In the genomic region with DNA sequence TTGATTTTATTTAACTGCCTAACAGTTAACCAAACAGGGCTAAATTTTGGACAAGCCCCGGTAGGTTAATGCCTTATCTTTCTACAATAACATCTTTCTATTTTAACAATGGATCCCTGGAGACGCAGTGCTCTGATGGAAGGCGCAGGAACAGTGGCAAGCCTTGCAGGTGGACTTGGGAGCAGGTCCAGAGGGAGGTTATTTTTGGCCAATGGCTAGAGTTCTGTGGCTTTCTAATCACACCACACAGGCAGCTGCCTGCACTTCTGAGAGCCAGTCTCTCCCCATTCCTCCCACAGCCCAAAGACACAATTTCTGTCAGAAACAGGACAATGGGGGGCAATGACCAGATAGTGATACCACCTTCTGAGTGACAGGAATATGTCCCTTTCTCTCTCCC, we compare ENCODE assay signal across 21 mouse cellular contexts. TPM values are rescaled to one million over a fixed set of nuclear protein-coding genes. Genes with fewer than 3 reads are reported as not detected.
DNase-seq lines count a peak whose midpoint lies in the region; ATAC-seq lines count a peak whose summit lies in the region.
"Had no signal": no experiment of that assay in that cellular context is flagged by ENCODE, and none has a peak within 500 bp of the region (broad histone marks: within the 10 kb centered on the region; RNA-seq: fewer than 3 reads in every experiment).

No protein-coding gene starts in this region.

- WGBS in heart, embryonic 10.5 days = 49% methylated on average over 3 of the region's 3 CpGs
- 43% methylated on average over 3 of the region's 3 CpGs for WGBS in heart, embryonic 15.5 days
- 74% methylated on average over 3 of the region's 3 CpGs for WGBS in midbrain, embryonic 14.5 days
- 73% methylated on average over 3 of the region's 3 CpGs for WGBS in liver, embryonic 12.5 days (ENCODE audit: insufficient replicate concordance)

- H3K27ac ChIP-seq in heart, embryonic 10.5 days = 0 out of 2 replicates have a peak overlapping the region, but pooled peaks have one; percentile 47
- H3K27ac ChIP-seq in heart, embryonic 15.5 days = peak overlapping the region; percentile 72
- no peak overlapping the region for H3K27ac ChIP-seq in midbrain, embryonic 14.5 days (replicated peaks; ENCODE audit: low read depth, low read length)
- H3K27ac ChIP-seq in liver, embryonic 12.5 days = no peak overlapping the region
- H3K27ac ChIP-seq: embryonic facial prominence, embryonic 13.5 days; forebrain, embryonic 12.5 days; gastrocnemius, adult 2 months; hindbrain, embryonic 12.5 days had no signal

- DNase-seq in heart, adult 8-10 months (ENCODE audit: low spot score) = peak; percentile 13
- DNase-seq in heart, embryonic 10.5 days (ENCODE audit: low spot score) = no peak
- DNase-seq in heart, postnatal 14 days = peak; percentile 13 to 48
- DNase-seq in frontal cortex, postnatal 10 days (ENCODE audit: low spot score in 2 of 2) = no peak
- no peak for DNase-seq in midbrain, embryonic 14.5 days
- no peak for DNase-seq in cerebellum, adult 8-10 months
- DNase-seq: adrenal gland, postnatal 10 days; cerebellum, adult 11 months; cerebellum, adult 9-10 months; cerebellum, postnatal 25 days; forebrain, postnatal 0 days; gastrocnemius, adult 2 months; gastrocnemius, postnatal 25 days; kidney, adult 18-20 months had no signal

- no peak overlapping the region for H3K9ac ChIP-seq in heart, embryonic 15.5 days
- no peak overlapping the region for H3K9ac ChIP-seq in midbrain, embryonic 14.5 days (replicated peaks; ENCODE audit: low read length)
- no peak overlapping the region for H3K9ac ChIP-seq in liver, embryonic 12.5 days
- H3K9ac ChIP-seq: embryonic facial prominence, embryonic 13.5 days; forebrain, embryonic 12.5 days; forebrain, postnatal 0 days; hindbrain, embryonic 12.5 days had no signal

- no peak overlapping the region for H3K4me2 ChIP-seq in heart, embryonic 15.5 days
- H3K4me2 ChIP-seq in midbrain, embryonic 14.5 days (ENCODE audit: low read length) = no peak overlapping the region
- H3K4me2 ChIP-seq in liver, embryonic 12.5 days = no peak overlapping the region
- H3K4me2 ChIP-seq: embryonic facial prominence, embryonic 13.5 days; forebrain, embryonic 12.5 days; hindbrain, embryonic 12.5 days had no signal

- no peaks in the 10 kb centered on the region for H3K36me3 ChIP-seq in heart, embryonic 10.5 days
- H3K36me3 ChIP-seq in heart, embryonic 15.5 days = no peaks in the 10 kb centered on the region
- no peaks in the 10 kb centered on the region for H3K36me3 ChIP-seq in midbrain, embryonic 14.5 days (ENCODE audit: control insufficient read depth, insufficient read depth, low read length)
- no peaks in the 10 kb centered on the region for H3K36me3 ChIP-seq in liver, embryonic 12.5 days
- H3K36me3 ChIP-seq: embryonic facial prominence, embryonic 13.5 days; forebrain, embryonic 12.5 days; hindbrain, embryonic 12.5 days had no signal

- no peak overlapping the region for H3K4me3 ChIP-seq in heart, embryonic 10.5 days
- H3K4me3 ChIP-seq in heart, embryonic 15.5 days = no peak overlapping the region
- no peak overlapping the region for H3K4me3 ChIP-seq in midbrain, embryonic 14.5 days (replicated peaks; ENCODE audit: low read depth, low read length)
- H3K4me3 ChIP-seq in liver, embryonic 12.5 days = no peak overlapping the region
- H3K4me3 ChIP-seq: embryonic facial prominence, embryonic 13.5 days; forebrain, embryonic 12.5 days; gastrocnemius, adult 2 months; hindbrain, embryonic 12.5 days had no signal

- H3K4me1 ChIP-seq in heart, embryonic 10.5 days = peaks cover 10% of the 10 kb centered on the region
- peaks cover 13% of the 10 kb centered on the region; the same call in 1 of the 2 replicates for H3K4me1 ChIP-seq in heart, embryonic 15.5 days (replicated peaks)
- H3K4me1 ChIP-seq in midbrain, embryonic 14.5 days (ENCODE audit: control insufficient read depth, insufficient read depth, low read length) = no peaks in the 10 kb centered on the region
- no peaks in the 10 kb centered on the region for H3K4me1 ChIP-seq in liver, embryonic 12.5 days
- H3K4me1 ChIP-seq: embryonic facial prominence, embryonic 13.5 days; forebrain, embryonic 12.5 days; hindbrain, embryonic 12.5 days had no signal

- intact Hi-C loops in heart, postnatal 14 days (cut with DNase I) = no loop called here

- no peaks in the 10 kb centered on the region for H3K27me3 ChIP-seq in heart, embryonic 10.5 days (ENCODE audit: insufficient read depth, poor library complexity, severe bottlenecking)
- no peaks in the 10 kb centered on the region for H3K27me3 ChIP-seq in heart, embryonic 15.5 days
- no peaks in the 10 kb centered on the region for H3K27me3 ChIP-seq in midbrain, embryonic 14.5 days (ENCODE audit: control insufficient read depth, insufficient read depth, low read length)
- no peaks in the 10 kb centered on the region for H3K27me3 ChIP-seq in liver, embryonic 12.5 days (replicated peaks)
- H3K27me3 ChIP-seq: embryonic facial prominence, embryonic 13.5 days; forebrain, embryonic 12.5 days; hindbrain, embryonic 12.5 days had no signal

- no peak; the same call in 1 of the 2 replicates for ATAC-seq in heart, embryonic 15.5 days (replicated peaks; ENCODE audit: insufficient number of reproducible peaks, insufficient read depth, low FRiP score, low read depth)
- ATAC-seq in midbrain, embryonic 14.5 days (ENCODE audit: low FRiP score, low TSS enrichment) = no peak
- ATAC-seq in liver, embryonic 12.5 days = no peak
- ATAC-seq: forebrain, postnatal 0 days; hindbrain, embryonic 16.5 days; inflammation-experienced regulatory T-cells, adult 6 months had no signal

- H3K9me3 ChIP-seq in heart, embryonic 10.5 days = no peaks in the 10 kb centered on the region
- H3K9me3 ChIP-seq in heart, embryonic 15.5 days (replicated peaks) = no peaks in the 10 kb centered on the region
- no peaks in the 10 kb centered on the region for H3K9me3 ChIP-seq in midbrain, embryonic 14.5 days (ENCODE audit: control insufficient read depth, low read length)
- H3K9me3 ChIP-seq in liver, embryonic 12.5 days (replicated peaks) = no peaks in the 10 kb centered on the region
- H3K9me3 ChIP-seq: embryonic facial prominence, embryonic 13.5 days; forebrain, embryonic 12.5 days; hindbrain, embryonic 12.5 days had no signal

RNA-seq across cellular contexts. Expression of a gene that starts 31.4 kb away (rescaled TPM):
- total RNA-seq in heart, adult 8-10 months (2022) = 10 to 100 TPM; 11.8 to 15.5 (median 15.1) TPM
- polyA plus RNA-seq in heart, embryonic 10.5 days (2016; fragmentation: Nextera tagmentation; extraction: Ambion mirVana) = 3.2 and 3.5 TPM in 2 replicates
- polyA plus RNA-seq in heart, embryonic 15.5 days (2015; fragmentation: Nextera tagmentation; extraction: Ambion mirVana) = 3.7 and 5.2 TPM in 2 replicates
- 10 to 100 TPM; 15.6 to 15.7 TPM for total RNA-seq in heart, postnatal 14 days (2021)
- 18.3 and 21.4 TPM in 2 replicates for polyA plus RNA-seq in midbrain, embryonic 14.5 days (2014; fragmentation: Nextera tagmentation; extraction: Ambion mirVana)
- 1.3 and 1.5 TPM in 2 replicates for polyA plus RNA-seq in liver, embryonic 12.5 days (2016; fragmentation: Nextera tagmentation; extraction: Ambion mirVana)

Comparison
In these comparisons a context has a peak if more than half of its experiments do, and no peak if none do; other contexts are left out.
1. DNase-seq: peak in heart, adult 8-10 months (single experiment) and heart, postnatal 14 days (2 of 2); none in heart, embryonic 10.5 days (single experiment), frontal cortex, postnatal 10 days (0 of 2), midbrain, embryonic 14.5 days (single experiment) and cerebellum, adult 8-10 months (single experiment).
2. H3K27ac ChIP-seq: peak in heart, embryonic 10.5 days (single experiment) and heart, embryonic 15.5 days (single experiment); none in midbrain, embryonic 14.5 days (single experiment) and liver, embryonic 12.5 days (single experiment).